Mouse (Mus musculus) liver, postnatal 0 days (tissue): ENCODE data around the gene Atp7b.

Experiments
- CTCF ChIP-seq: sonication (generic); IDR thresholded peaks from 2 replicates; pipeline ENCODE4 v1.5.1; 2016; ENCODE audit warnings: antibody characterized with exemption, low read depth
- EP300 ChIP-seq: IDR thresholded peaks from 2 replicates; pipeline ENCODE4 v1.6.1; 2016; ENCODE audit warnings: antibody characterized with exemption, low read depth, mild to moderate bottlenecking

DNA sequence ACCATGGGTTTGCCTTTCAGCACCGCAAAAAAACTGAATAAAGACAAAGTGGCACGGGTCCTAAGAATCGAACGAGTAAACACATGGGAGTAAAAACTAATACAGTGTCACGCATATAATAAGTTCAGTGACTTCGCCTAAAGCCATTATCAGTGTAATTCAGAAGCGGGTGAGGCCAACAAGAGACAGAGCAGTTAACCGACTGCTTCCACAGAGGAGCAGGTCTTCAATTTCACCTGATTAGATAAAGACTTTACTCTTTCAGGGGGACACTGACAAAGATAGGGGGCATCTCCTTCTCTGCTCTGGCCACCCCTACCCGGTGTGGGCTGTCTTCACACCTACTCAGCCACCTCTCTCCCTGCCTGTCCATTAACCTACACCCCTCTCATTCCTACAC, 1.7 kb downstream of the Atp7b start:
- TF ChIP-seq EP300 (peak; percentile 84), CTCF (no peak)
